Mouse (Mus musculus): ENCODE data around the gene Ccnl2.

Ccnl2 gene

GRCm38 (mm10) chr4:155838187-155839153, 26.2 kb downstream of the Ccnl2 start:
- no peak for DNase-seq (ENCODE audit: low spot score in 2 of 2)

- DNase-seq (ENCODE audit: low spot score in 2 of 2) = no peak
Measured at GRCm38 (mm10) chr4:155839483-155839910, 27.2 kb downstream of the Ccnl2 start, which contains the start of gene Mxra8. Mxra8 (plus strand) TSS chr4:155839680.

- DNase-seq (ENCODE audit: low spot score in 2 of 2) = no peak
Measured at GRCm38 (mm10) chr4:155840076-155841002, 28.1 kb downstream of the Ccnl2 start.

- no peak for DNase-seq (ENCODE audit: low spot score in 2 of 2)
Measured at GRCm38 (mm10) chr4:155841003-155841454, 28.7 kb downstream of the Ccnl2 start.

GRCm38 (mm10) chr4:155841651-155842270, 29.5 kb downstream of the Ccnl2 start:
- no peak for DNase-seq (ENCODE audit: low spot score in 2 of 2)

- no peak for DNase-seq (ENCODE audit: low spot score in 2 of 2)
Measured at GRCm38 (mm10) chr4:155843231-155843630, 30.9 kb downstream of the Ccnl2 start.

- peak; percentile 58 to 91 for DNase-seq (ENCODE audit: low spot score in 2 of 2)
Measured at GRCm38 (mm10) chr4:155846871-155847578, 34.7 kb downstream of the Ccnl2 start, which contains the start of gene Dvl1. Dvl1 (plus strand) TSS chr4:155847402.

- no peak for DNase-seq (ENCODE audit: low spot score in 2 of 2)
Measured at GRCm38 (mm10) chr4:155847591-155848352, 35.5 kb downstream of the Ccnl2 start.

- DNase-seq (ENCODE audit: low spot score in 2 of 2) = no peak
Measured at GRCm38 (mm10) chr4:155848434-155849095, 36.3 kb downstream of the Ccnl2 start.

GRCm38 (mm10) chr4:155849391-155849790, 37.1 kb downstream of the Ccnl2 start:
- DNase-seq (ENCODE audit: low spot score in 2 of 2) = no peak

- DNase-seq (ENCODE audit: low spot score in 2 of 2) = no peak
Measured at GRCm38 (mm10) chr4:155849792-155850451, 37.6 kb downstream of the Ccnl2 start.

- DNase-seq (ENCODE audit: low spot score in 2 of 2) = no peak
Measured at GRCm38 (mm10) chr4:155851368-155851767, 39.1 kb downstream of the Ccnl2 start.

GRCm38 (mm10) chr4:155851951-155852411, 39.7 kb downstream of the Ccnl2 start:
- DNase-seq (ENCODE audit: low spot score in 2 of 2) = no peak

- DNase-seq (ENCODE audit: low spot score in 2 of 2) = no peak
Measured at GRCm38 (mm10) chr4:155853421-155853820, 41.1 kb downstream of the Ccnl2 start.

GRCm38 (mm10) chr4:155854991-155855390, 42.7 kb downstream of the Ccnl2 start:
- DNase-seq (ENCODE audit: low spot score in 2 of 2) = no peak

- no peak for DNase-seq (ENCODE audit: low spot score in 2 of 2)
Measured at GRCm38 (mm10) chr4:155856071-155856470, 43.8 kb downstream of the Ccnl2 start.

- no peak for DNase-seq (ENCODE audit: low spot score in 2 of 2)
Measured at GRCm38 (mm10) chr4:155856881-155857280, 44.6 kb downstream of the Ccnl2 start.

- no peak for DNase-seq (ENCODE audit: low spot score in 2 of 2)
Measured at GRCm38 (mm10) chr4:155859318-155859717, 47.0 kb downstream of the Ccnl2 start.

- no peak for DNase-seq (ENCODE audit: low spot score in 2 of 2)
Measured at GRCm38 (mm10) chr4:155861787-155862186, 49.5 kb downstream of the Ccnl2 start.

Data from left cerebral cortex, adult 9 months (tissue).